Mouse (Mus musculus): ENCODE results near the gene Thsd4. TPM values are rescaled to one million over a fixed set of nuclear protein-coding genes. Genes with fewer than 3 reads are reported as not detected.
A peak's percentile ranks its signal among the peaks of the same experiment; 100 is the strongest.
"Not testable (repeated sequence)": the region's sequence is repeated elsewhere in the genome, so short reads cannot be mapped to it uniquely, and the experiment has no call there.

Gene Thsd4
- polyA plus RNA-seq, 1 experiment from 2014 or later = 4.5 TPM

DNA sequence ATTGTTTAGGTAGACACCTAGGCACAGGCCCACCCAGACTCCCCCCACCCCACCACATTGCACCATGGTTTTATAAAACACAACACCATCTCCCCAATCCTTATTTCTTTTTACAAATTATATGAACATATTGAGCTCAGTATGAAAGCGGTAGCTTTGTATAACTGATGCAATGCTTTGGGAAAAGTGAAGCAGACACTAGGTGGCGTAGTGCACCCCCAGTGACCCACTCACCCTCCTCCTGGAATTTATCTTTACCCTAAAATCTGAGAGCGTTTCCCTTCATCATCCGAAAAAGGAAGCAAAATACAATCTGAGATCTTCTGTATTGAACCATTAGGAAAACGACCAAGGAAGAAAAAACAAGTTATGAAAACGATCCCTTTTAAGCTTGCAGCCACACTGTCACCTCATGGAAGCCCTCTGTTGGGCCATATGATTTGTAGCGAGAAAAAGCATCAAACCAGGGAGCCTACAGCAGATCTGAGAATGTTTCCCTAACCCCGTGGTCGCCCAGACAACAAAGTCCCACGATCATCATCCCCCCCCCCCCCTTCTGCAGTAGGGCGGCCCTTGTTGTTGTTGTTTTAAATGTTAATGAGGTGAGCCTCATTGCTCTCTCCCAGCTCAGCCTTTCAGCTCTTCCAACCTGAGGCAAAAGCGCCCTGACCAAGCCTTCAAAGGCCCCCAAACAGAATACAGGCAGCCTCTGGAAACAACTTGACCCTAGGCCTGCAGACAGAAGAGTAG is 246.3 kb downstream of the Thsd4 start:
- no peak overlapping the region for H3K4me2 ChIP-seq (ENCODE audit: low read length)
- peak; percentile 34; the same call in 1 of the 2 replicates for ATAC-seq
- WGBS = 10% methylated on average over 12 of the region's 12 CpGs

DNA sequence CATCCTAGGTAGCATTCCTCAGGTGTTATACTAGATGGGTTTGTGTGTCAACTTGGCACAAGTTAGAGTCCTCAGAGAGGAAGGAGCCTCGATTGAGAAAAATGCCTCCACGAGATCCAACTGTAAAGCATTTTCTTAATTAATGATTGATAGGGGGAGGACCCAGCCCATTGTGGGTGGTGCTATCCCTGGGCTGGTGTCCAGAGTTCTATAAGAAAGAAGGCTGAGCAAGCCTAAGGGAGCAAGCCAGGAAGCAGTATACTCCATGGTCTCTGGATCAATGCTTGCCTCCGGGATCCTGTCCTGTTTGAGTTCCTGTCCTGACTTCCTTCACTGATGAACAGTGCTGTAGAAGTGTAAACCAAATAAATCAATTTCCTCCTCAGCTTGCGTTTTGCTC is 247.3 kb downstream of the Thsd4 start:
- no peaks in the 10 kb centered on the region for H3K27me3 ChIP-seq (replicated peaks; ENCODE audit: control insufficient read depth, insufficient read depth, low read length)
- no peak overlapping the region for H3K27ac ChIP-seq (ENCODE audit: low read depth, low read length)
- ATAC-seq = no peak
- peaks cover 7% of the 10 kb centered on the region for H3K4me1 ChIP-seq (ENCODE audit: control insufficient read depth, insufficient read depth, low read depth, low read length)
- H3K9me3 ChIP-seq (ENCODE audit: control insufficient read depth, low read length) = no peaks in the 10 kb centered on the region
- no peak overlapping the region for H3K9ac ChIP-seq (ENCODE audit: low read depth, low read length)
- no peak overlapping the region for H3K4me2 ChIP-seq (ENCODE audit: low read length)
- WGBS = 77% methylated on average over 4 of the region's 4 CpGs
- no peak overlapping the region for H3K4me3 ChIP-seq (ENCODE audit: low read length)
- no peaks in the 10 kb centered on the region for H3K36me3 ChIP-seq (ENCODE audit: control insufficient read depth, insufficient read depth, low read length)

More for the DNA sequence above, 246.3 kb downstream of the Thsd4 start:
- Histone ChIP-seq H3K27me3 (replicated peaks; ENCODE audit: control insufficient read depth, insufficient read depth, low read length) (no peaks in the 10 kb centered on the region), H3K36me3 (ENCODE audit: control insufficient read depth, insufficient read depth, low read length) (no peaks in the 10 kb centered on the region), H3K27ac (ENCODE audit: low read depth, low read length) (no peak overlapping the region), H3K9me3 (ENCODE audit: control insufficient read depth, low read length) (no peaks in the 10 kb centered on the region), H3K4me1 (ENCODE audit: control insufficient read depth, insufficient read depth, low read depth, low read length) (peaks cover 7% of the 10 kb centered on the region), H3K9ac (ENCODE audit: low read depth, low read length) (no peak overlapping the region), H3K4me3 (ENCODE audit: low read length) (no peak overlapping the region)

DNA sequence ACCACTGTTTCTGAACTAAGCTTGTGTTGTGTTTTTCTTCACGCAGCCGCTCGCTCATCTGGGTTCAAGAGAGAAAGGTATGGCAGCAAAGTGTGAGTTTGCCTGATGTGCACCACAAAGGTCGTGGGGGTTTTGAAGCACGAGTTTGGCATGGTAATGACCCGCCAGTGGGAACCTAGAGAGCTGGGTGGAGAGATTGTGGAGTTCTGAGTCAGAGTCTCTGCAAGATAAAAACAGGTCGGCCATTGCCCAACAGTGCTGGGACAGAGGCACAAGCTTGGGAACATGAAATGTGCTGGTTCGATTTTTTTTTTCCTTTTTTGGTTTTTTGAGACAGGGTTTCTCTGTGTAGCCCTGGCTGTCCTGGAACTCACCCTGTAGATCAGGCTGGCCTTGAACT is 249.5 kb downstream of the Thsd4 start:
- H3K4me2 ChIP-seq (ENCODE audit: low read length); H3K36me3 ChIP-seq (ENCODE audit: control insufficient read depth, insufficient read depth, low read length); H3K9ac ChIP-seq (ENCODE audit: low read depth, low read length); H3K4me1 ChIP-seq (ENCODE audit: control insufficient read depth, insufficient read depth, low read depth, low read length); H3K27ac ChIP-seq (ENCODE audit: low read depth, low read length); ATAC-seq; H3K27me3 ChIP-seq (replicated peaks; ENCODE audit: control insufficient read depth, insufficient read depth, low read length); H3K4me3 ChIP-seq (ENCODE audit: low read length); H3K9me3 ChIP-seq (ENCODE audit: control insufficient read depth, low read length): not testable (repeated sequence)
- WGBS = 90% methylated on average over 8 of the region's 8 CpGs

DNA sequence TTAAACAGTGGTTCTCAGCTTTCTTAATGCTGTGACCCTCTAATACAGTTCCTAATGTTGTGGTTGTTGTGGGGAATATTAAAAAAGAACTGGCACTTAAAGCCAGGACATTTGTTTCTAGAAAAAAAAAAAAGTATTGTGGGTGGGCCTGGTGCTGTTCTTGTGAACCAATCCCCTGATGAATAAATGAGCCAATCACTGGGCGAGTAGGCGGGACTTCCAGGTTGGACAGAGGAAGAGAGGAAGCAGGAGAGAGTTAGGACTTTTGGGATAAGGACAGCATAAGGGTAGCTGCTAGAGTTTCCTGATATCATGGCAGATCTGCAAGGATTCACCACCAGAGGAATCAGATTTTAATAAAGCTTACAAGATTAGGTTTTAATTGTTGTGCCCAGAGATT is 249.9 kb downstream of the Thsd4 start:
- Histone ChIP-seq H3K4me2 (ENCODE audit: low read length) (no peak overlapping the region), H3K27me3 (replicated peaks; ENCODE audit: control insufficient read depth, insufficient read depth, low read length) (no peaks in the 10 kb centered on the region), H3K9ac (ENCODE audit: low read depth, low read length) (no peak overlapping the region), H3K36me3 (ENCODE audit: control insufficient read depth, insufficient read depth, low read length) (no peaks in the 10 kb centered on the region), H3K4me1 (ENCODE audit: control insufficient read depth, insufficient read depth, low read depth, low read length) (peaks cover 13% of the 10 kb centered on the region), H3K9me3 (ENCODE audit: control insufficient read depth, low read length) (no peaks in the 10 kb centered on the region), H3K4me3 (ENCODE audit: low read length) (no peak overlapping the region), H3K27ac (ENCODE audit: low read depth, low read length) (no peak overlapping the region)
- ATAC-seq = no peak
- 77% methylated on average over 2 of the region's 2 CpGs for WGBS

DNA sequence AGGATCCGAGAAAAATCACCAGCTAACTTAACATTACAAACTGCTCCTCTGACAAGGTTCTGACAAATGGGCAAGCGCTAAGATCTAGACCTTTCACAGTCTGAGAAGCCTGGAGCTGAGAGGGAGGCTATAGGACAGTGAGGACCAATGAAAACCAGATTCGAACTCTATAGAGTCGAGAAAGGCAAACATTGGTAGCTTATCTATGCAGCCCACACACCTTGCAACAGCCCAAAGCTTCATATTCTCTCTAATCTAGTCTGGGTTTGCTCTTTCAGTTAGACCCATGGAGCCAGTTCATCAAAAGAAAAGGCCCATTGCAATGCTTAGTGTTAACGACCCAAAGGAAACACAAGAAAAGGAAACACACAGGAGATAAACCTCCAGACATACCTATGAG is 252.0 kb downstream of the Thsd4 start:
- H3K27ac ChIP-seq (ENCODE audit: low read depth, low read length) = no peak overlapping the region
- no peaks in the 10 kb centered on the region for H3K9me3 ChIP-seq (ENCODE audit: control insufficient read depth, low read length)
- whole genome bisulfite sequencing = 90% methylated on average over 5 of the region's 5 CpGs

DNA sequence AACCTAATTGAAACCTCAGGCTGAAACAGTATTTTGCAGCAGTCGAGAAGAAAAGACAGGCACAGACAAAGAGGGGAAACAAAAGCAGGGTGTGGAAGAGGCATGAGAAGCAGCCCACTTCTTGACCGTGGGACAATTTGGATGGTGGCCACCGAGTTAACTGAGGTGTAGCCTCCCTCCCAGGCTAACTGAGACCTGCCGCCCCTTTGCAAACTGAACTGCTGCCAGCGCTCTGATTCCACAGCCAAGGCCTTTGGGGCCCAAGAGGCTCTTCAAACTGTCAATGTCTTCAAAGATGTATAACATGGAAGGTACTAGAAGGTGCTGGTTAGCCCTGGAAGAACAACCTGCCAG is 254.6 kb downstream of the Thsd4 start:
- H3K36me3 ChIP-seq (ENCODE audit: control insufficient read depth, insufficient read depth, low read length) = no peaks in the 10 kb centered on the region
- no peaks in the 10 kb centered on the region for H3K27me3 ChIP-seq (replicated peaks; ENCODE audit: control insufficient read depth, insufficient read depth, low read length)
- no peak overlapping the region for H3K4me2 ChIP-seq (ENCODE audit: low read length)
- WGBS = 30% methylated on average over 5 of the region's 5 CpGs
- no peak; the same call in none of the 2 replicates for ATAC-seq
- no peak overlapping the region for H3K9ac ChIP-seq (ENCODE audit: low read depth, low read length)
- H3K4me1 ChIP-seq (ENCODE audit: control insufficient read depth, insufficient read depth, low read depth, low read length) = peaks cover 9% of the 10 kb centered on the region
- H3K4me3 ChIP-seq (ENCODE audit: low read length) = no peak overlapping the region
- H3K27ac ChIP-seq (ENCODE audit: low read depth, low read length) = peak overlapping the region; percentile 69
- no peaks in the 10 kb centered on the region for H3K9me3 ChIP-seq (ENCODE audit: control insufficient read depth, low read length)

More for the DNA sequence above, 252.0 kb downstream of the Thsd4 start:
- Histone ChIP-seq H3K4me1 (ENCODE audit: control insufficient read depth, insufficient read depth, low read depth, low read length) (peaks cover 9% of the 10 kb centered on the region; the same call in 1 of the 2 replicates), H3K9ac (ENCODE audit: low read depth, low read length) (no peak overlapping the region), H3K27me3 (replicated peaks; ENCODE audit: control insufficient read depth, insufficient read depth, low read length) (no peaks in the 10 kb centered on the region), H3K4me3 (ENCODE audit: low read length) (no peak overlapping the region), H3K4me2 (ENCODE audit: low read length) (no peak overlapping the region), H3K36me3 (ENCODE audit: control insufficient read depth, insufficient read depth, low read length) (no peaks in the 10 kb centered on the region)
- ATAC-seq = no peak

DNA sequence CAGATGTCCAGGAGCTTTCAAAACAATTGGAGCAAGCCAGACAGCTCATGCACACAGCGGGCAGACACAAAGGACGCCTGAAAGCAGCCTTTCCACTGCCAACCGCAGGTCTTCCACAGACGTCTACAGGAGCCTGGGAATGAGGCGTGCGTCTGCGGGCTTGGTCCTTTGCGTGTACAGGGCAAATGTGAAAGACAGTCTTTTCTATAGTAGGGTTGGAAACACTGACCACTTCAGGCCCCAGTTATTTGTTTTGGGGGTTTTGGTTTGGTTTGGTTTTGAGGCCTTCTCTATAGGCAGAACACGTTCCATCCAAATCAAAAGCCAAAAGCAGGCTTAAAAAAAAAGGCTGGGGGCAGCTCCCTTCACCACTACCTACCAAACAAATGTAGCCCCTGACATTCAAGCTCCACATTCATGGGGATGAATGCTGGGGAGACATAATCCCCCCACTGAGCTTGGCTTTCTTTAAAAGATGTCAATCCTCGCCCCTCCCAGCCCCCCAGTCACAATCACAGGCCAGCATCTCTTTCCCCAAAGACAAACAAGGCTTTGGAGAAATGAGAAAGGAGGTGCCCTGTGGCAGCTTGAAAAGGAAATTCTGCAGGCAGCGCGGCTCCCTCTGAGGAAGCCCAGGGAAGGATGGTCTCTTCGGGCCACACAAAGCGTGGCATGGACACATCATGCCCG is 255.1 kb downstream of the Thsd4 start:
- H3K27ac ChIP-seq (ENCODE audit: low read depth, low read length) = peak overlapping the region; percentile 69
- H3K27me3 ChIP-seq (replicated peaks; ENCODE audit: control insufficient read depth, insufficient read depth, low read length) = no peaks in the 10 kb centered on the region
- no peaks in the 10 kb centered on the region for H3K9me3 ChIP-seq (ENCODE audit: control insufficient read depth, low read length)
- H3K36me3 ChIP-seq (ENCODE audit: control insufficient read depth, insufficient read depth, low read length) = no peaks in the 10 kb centered on the region
- H3K9ac ChIP-seq (ENCODE audit: low read depth, low read length) = 0 out of 2 replicates have a peak overlapping the region, but pooled peaks have one; percentile 8
- peak; percentile 84 for ATAC-seq
- no peak overlapping the region for H3K4me2 ChIP-seq (ENCODE audit: low read length)
- peaks cover 9% of the 10 kb centered on the region for H3K4me1 ChIP-seq (ENCODE audit: control insufficient read depth, insufficient read depth, low read depth, low read length)
- 20% methylated on average over 15 of the region's 15 CpGs for WGBS
- no peak overlapping the region for H3K4me3 ChIP-seq (ENCODE audit: low read length)

DNA sequence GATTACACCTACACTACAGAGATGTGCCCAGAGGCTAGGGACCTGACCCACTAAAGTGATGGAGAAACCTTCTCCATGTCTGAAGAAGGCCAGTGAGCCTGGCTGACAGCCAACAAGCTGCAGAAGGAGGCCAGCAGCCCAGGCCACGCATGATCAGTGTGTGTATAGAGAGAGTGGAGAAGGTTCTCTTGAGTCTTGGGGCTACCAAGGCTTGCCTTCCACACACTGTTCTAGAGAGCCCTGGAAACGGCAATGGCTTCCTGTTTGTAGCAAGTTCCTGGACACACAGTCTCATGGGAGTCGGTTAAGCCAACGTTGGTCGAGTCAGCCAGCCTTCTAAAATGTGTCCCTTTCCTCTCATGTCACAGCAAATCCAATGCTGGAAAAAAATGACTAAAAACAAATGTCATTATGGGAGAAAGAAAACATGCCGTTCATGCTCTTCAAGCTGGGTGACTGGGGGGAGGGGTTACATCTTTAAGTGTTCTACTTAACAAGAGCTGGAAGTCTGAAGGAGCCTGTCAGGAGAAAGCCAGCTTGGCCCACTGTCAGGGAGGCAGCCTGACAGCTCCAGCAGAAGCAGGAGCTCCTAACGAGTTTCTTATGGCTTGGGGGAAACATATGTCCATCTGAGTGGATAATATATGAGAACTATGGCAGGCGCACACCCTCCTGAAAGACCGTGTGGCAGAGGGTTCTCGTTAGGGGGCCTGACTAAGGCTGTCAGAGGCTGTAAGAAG is 257.1 kb downstream of the Thsd4 start:
- Histone ChIP-seq H3K9ac (ENCODE audit: low read depth, low read length) (no peak overlapping the region), H3K27me3 (replicated peaks; ENCODE audit: control insufficient read depth, insufficient read depth, low read length) (no peaks in the 10 kb centered on the region), H3K36me3 (ENCODE audit: control insufficient read depth, insufficient read depth, low read length) (no peaks in the 10 kb centered on the region), H3K9me3 (ENCODE audit: control insufficient read depth, low read length) (no peaks in the 10 kb centered on the region), H3K4me1 (ENCODE audit: control insufficient read depth, insufficient read depth, low read depth, low read length) (peaks cover 9% of the 10 kb centered on the region), H3K4me2 (ENCODE audit: low read length) (no peak overlapping the region), H3K4me3 (ENCODE audit: low read length) (no peak overlapping the region), H3K27ac (ENCODE audit: low read depth, low read length) (no peak overlapping the region)
- WGBS = 47% methylated on average over 10 of the region's 10 CpGs
- ATAC-seq = no peak

DNA sequence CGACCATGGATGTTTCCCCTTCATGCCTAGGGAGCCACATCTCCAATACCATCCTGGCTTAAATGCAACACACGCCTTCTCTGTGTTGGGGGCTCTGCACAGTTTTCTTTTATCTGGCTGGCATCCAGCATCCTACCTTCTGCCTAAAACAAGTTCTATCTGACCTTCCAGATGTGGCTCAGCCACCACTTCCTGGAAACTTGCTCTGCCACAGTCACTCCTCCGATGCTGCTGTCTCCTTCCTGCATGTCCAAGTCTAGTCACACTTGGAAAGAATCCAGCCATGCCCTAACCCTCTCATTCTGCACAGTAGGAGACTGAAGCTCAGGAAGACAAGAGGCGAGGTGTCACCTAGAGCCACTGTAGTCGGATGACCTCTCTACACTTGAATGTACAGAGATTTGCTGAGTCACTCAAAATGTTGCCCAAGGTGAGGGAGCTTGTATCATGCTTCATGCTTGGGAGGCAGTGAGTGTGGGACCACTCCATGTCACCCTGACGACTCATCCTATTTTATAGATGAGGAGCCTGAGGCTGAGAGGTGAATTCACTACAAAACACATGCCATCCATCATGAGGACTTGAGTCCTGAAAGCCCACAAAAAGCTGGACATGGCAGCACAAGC is 259.2 kb downstream of the Thsd4 start:
- Histone ChIP-seq H3K27ac (ENCODE audit: low read depth, low read length) (no peak overlapping the region), H3K4me2 (ENCODE audit: low read length) (no peak overlapping the region), H3K36me3 (ENCODE audit: control insufficient read depth, insufficient read depth, low read length) (no peaks in the 10 kb centered on the region), H3K27me3 (replicated peaks; ENCODE audit: control insufficient read depth, insufficient read depth, low read length) (no peaks in the 10 kb centered on the region), H3K9ac (ENCODE audit: low read depth, low read length) (no peak overlapping the region), H3K9me3 (ENCODE audit: control insufficient read depth, low read length) (no peaks in the 10 kb centered on the region), H3K4me1 (ENCODE audit: control insufficient read depth, insufficient read depth, low read depth, low read length) (peaks cover 9% of the 10 kb centered on the region), H3K4me3 (ENCODE audit: low read length) (no peak overlapping the region)
- 78% methylated on average over 6 of the region's 6 CpGs for WGBS
- no peak for ATAC-seq
